Mouse (Mus musculus): ENCODE data around the gene Cfap52. TPM values are rescaled to one million over a fixed set of nuclear protein-coding genes. Genes with fewer than 3 reads are reported as not detected.

Gene Cfap52
- polyA plus RNA-seq, 2 experiments, result 1.0 to 1.3 TPM

- Histone ChIP-seq H3K36me3 (ENCODE audit: control insufficient read depth, insufficient read depth, low read length) (no peaks in the 10 kb centered on the region), H3K27me3 (ENCODE audit: control insufficient read depth, insufficient read depth, low read length) (peaks cover 20% of the 10 kb centered on the region), H3K27ac (replicated peaks; ENCODE audit: low read depth, low read length) (no peak overlapping the region), H3K4me1 (ENCODE audit: control insufficient read depth, insufficient read depth, low read length) (peaks cover 2% of the 10 kb centered on the region; the same call in 1 of the 2 replicates), H3K9ac (ENCODE audit: low read depth, low read length, severe bottlenecking) (no peak overlapping the region), H3K4me3 (replicated peaks; ENCODE audit: low read length) (peak overlapping the region; percentile 68), H3K9me3 (ENCODE audit: control insufficient read depth, low read length) (no peaks in the 10 kb centered on the region), H3K4me2 (replicated peaks; ENCODE audit: low read depth, low read length, severe bottlenecking) (peak overlapping the region; percentile 100)
- DNase-seq (ENCODE audit: low spot score) (peak; percentile 82), ATAC-seq (ENCODE audit: low FRiP score, low read depth) (peak; percentile 39; the same call in 1 of the 2 replicates)
- TF ChIP-seq POLR2A (IDR thresholded peaks at IDR 0.05; ENCODE audit: borderline replicate concordance, extremely low read depth, insufficient read depth, insufficient read length), result no peak
- under 1% methylated on average over 12 of the region's 12 CpGs for WGBS
These were observed 42.7 kb downstream of the Cfap52 start for GRCm38 (mm10) chr11:67922755-67923125.

GRCm38 (mm10) chr11:67921827-67922754, 43.4 kb downstream of the Cfap52 start, which contains the start of gene Usp43:
Gene Usp43 (minus strand): TSS chr11:67922153.
- no peak for TF ChIP-seq POLR2A (IDR thresholded peaks at IDR 0.05; ENCODE audit: borderline replicate concordance, extremely low read depth, insufficient read depth, insufficient read length)
- DNase-seq (ENCODE audit: low spot score), result peak; percentile 44
- WGBS, result 1% methylated on average over 41 of the region's 80 CpGs
- Histone ChIP-seq H3K4me1 (ENCODE audit: control insufficient read depth, insufficient read depth, low read length) (peaks cover 2% of the 10 kb centered on the region; the same call in 1 of the 2 replicates), H3K27me3 (ENCODE audit: control insufficient read depth, insufficient read depth, low read length) (peaks cover 20% of the 10 kb centered on the region), H3K9ac (ENCODE audit: low read depth, low read length, severe bottlenecking) (peak within 1 kb of the TSS; percentile 57), H3K27ac (replicated peaks; ENCODE audit: low read depth, low read length) (no peak within 1 kb of the TSS), H3K36me3 (ENCODE audit: control insufficient read depth, insufficient read depth, low read length) (no peaks in the 10 kb centered on the region), H3K9me3 (ENCODE audit: control insufficient read depth, low read length) (no peaks in the 10 kb centered on the region), H3K4me2 (replicated peaks; ENCODE audit: low read depth, low read length, severe bottlenecking) (peak within 1 kb of the TSS; percentile 100), H3K4me3 (replicated peaks; ENCODE audit: low read length) (peak within 1 kb of the TSS; percentile 68)
- peak; percentile 37; the same call in 1 of the 2 replicates for ATAC-seq (ENCODE audit: low FRiP score, low read depth)

DNA sequence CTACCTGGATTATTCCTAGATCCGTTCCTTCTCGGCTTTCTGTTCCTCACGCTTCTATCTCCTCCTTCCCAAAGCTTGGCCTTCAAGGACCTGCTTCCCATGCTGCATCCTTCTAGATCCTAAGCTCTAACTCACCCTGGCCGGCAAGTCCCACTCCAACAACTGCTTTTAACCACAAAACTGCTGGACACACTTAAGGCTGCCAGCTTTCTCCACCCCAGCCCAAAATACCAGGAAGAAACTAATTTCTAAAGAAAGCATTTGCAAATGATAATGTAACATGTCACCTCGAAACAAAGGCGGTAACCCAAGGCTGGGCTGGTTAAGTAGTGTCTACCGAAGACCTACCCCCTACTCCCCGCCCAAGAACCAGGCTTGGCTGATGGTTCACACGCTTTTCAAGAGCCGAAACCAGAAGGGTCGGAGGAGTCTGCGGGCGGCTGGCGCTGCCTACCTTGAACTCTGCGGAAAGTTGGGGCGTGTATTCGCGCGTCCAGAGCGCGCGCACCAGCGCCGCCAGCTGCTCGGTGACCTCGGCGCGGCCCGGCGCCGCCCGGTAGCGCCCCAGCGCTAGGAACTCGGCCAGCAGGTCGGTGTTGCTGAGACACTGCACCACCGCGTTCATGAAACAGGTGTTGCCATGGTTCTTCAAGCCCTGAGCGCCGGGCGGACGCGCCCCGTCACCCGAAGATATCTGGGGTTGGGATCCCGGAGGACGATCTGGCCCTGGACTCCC, 44.2 kb downstream of the Cfap52 start:
- H3K4me1 ChIP-seq (ENCODE audit: control insufficient read depth, insufficient read depth, low read length), result peaks cover 2% of the 10 kb centered on the region; the same call in 1 of the 2 replicates
- peak overlapping the region; percentile 100 for H3K4me2 ChIP-seq (replicated peaks; ENCODE audit: low read depth, low read length, severe bottlenecking)
- no peaks in the 10 kb centered on the region for H3K9me3 ChIP-seq (ENCODE audit: control insufficient read depth, low read length)
- no peak for DNase-seq (ENCODE audit: low spot score)
- 1% methylated on average over 47 of the region's 47 CpGs for WGBS
- H3K27ac ChIP-seq (replicated peaks; ENCODE audit: low read depth, low read length), result no peak overlapping the region
- H3K36me3 ChIP-seq (ENCODE audit: control insufficient read depth, insufficient read depth, low read length), result no peaks in the 10 kb centered on the region
- no peak for TF ChIP-seq POLR2A (IDR thresholded peaks at IDR 0.05; ENCODE audit: borderline replicate concordance, extremely low read depth, insufficient read depth, insufficient read length)
- H3K4me3 ChIP-seq (replicated peaks; ENCODE audit: low read length), result peak overlapping the region; percentile 68
- peaks cover 20% of the 10 kb centered on the region for H3K27me3 ChIP-seq (ENCODE audit: control insufficient read depth, insufficient read depth, low read length)
- peak overlapping the region; percentile 57 for H3K9ac ChIP-seq (ENCODE audit: low read depth, low read length, severe bottlenecking)
- ATAC-seq (ENCODE audit: low FRiP score, low read depth), result peak; percentile 53; the same call in 1 of the 2 replicates

- TF ChIP-seq POLR2A (IDR thresholded peaks at IDR 0.05; ENCODE audit: borderline replicate concordance, extremely low read depth, insufficient read depth, insufficient read length), result no peak
- Histone ChIP-seq H3K27ac (replicated peaks; ENCODE audit: low read depth, low read length) (no peak overlapping the region), H3K4me3 (replicated peaks; ENCODE audit: low read length) (no peak overlapping the region), H3K4me1 (ENCODE audit: control insufficient read depth, insufficient read depth, low read length) (peaks cover 2% of the 10 kb centered on the region; the same call in 1 of the 2 replicates), H3K9me3 (ENCODE audit: control insufficient read depth, low read length) (no peaks in the 10 kb centered on the region), H3K27me3 (ENCODE audit: control insufficient read depth, insufficient read depth, low read length) (peaks cover 20% of the 10 kb centered on the region), H3K4me2 (replicated peaks; ENCODE audit: low read depth, low read length, severe bottlenecking) (no peak overlapping the region), H3K9ac (ENCODE audit: low read depth, low read length, severe bottlenecking) (no peak overlapping the region), H3K36me3 (ENCODE audit: control insufficient read depth, insufficient read depth, low read length) (no peaks in the 10 kb centered on the region)
- ATAC-seq (ENCODE audit: low FRiP score, low read depth), result no peak
- no peak for DNase-seq (ENCODE audit: low spot score)
- 53% methylated on average over 9 of the region's 9 CpGs for WGBS
These were observed 45.1 kb downstream of the Cfap52 start for GRCm38 (mm10) chr11:67920226-67920960.
